Mouse (Mus musculus): ENCODE measurements at regions not wholly inside any gene's neighbourhood (a gene's known extent, or its start where the extent isn't known, plus 50 kb on each side); places are given as distances from the start of the nearest gene placed in this dataset.

DNA sequence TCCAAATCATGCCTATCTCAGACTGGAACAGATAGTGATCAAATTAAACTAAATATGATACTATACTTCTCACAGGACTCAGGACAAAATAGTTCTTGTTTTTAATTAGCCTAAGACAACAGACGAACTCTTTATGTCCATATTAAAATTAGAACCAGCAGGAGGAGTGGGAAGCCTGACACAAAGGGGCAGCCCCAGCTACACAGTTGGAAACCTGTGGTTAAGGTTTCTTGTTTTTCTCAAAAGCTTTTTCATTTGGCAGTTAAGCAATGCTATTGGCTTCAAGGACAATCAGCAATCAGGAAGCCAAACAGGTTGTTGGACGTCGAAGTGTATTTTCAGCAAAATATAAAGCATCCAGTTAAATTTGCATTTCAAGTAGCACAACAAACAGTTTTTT, 96.1 kb upstream of the Gm4737 start:
- Histone ChIP-seq H3K9ac (ENCODE audit: low read length) (no peak overlapping the region), H3K27me3 (ENCODE audit: control insufficient read depth, insufficient read depth, low read length) (no peaks in the 10 kb centered on the region), H3K9me3 (ENCODE audit: control insufficient read depth, low read length) (no peaks in the 10 kb centered on the region), H3K36me3 (ENCODE audit: control insufficient read depth, insufficient read depth, low read length) (no peaks in the 10 kb centered on the region), H3K4me2 (no peak overlapping the region), H3K4me3 (ENCODE audit: low read depth, low read length) (no peak overlapping the region), H3K4me1 (ENCODE audit: control insufficient read depth, insufficient read depth, low read length) (no peaks in the 10 kb centered on the region), H3K27ac (ENCODE audit: low read depth, low read length) (no peak overlapping the region)
- ATAC-seq (ENCODE audit: low FRiP score) (no peak), DNase-seq (ENCODE audit: low spot score, missing footprints) (no peak)
- WGBS: 72% methylated on average over 3 of the region's 3 CpGs

DNA sequence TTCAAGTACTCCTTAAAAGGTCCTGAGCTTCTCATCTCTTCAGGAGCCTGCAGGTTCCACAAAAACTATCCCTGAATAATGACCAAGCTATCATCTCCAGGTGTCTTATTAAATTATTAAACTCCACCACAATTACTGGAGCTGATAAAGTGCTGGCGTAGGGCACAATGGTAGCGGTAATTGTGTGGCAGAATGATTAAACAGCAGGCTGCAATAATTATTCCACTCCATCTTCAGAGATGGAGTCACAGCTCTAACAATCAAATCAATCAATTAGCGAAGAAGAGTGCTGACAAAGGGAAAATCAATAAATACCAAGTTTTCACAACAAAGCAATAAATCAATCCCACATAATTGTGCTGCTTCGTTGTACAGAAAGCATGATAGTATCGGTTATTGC, 90.7 kb upstream of the Gm4737 start:
- Histone ChIP-seq H3K27me3 (ENCODE audit: control insufficient read depth, insufficient read depth, low read length) (no peaks in the 10 kb centered on the region), H3K9me3 (ENCODE audit: control insufficient read depth, low read length) (no peaks in the 10 kb centered on the region), H3K4me1 (ENCODE audit: control insufficient read depth, insufficient read depth, low read length) (no peaks in the 10 kb centered on the region), H3K36me3 (ENCODE audit: control insufficient read depth, insufficient read depth, low read length) (no peaks in the 10 kb centered on the region), H3K27ac (ENCODE audit: low read depth, low read length) (no peak overlapping the region), H3K9ac (ENCODE audit: low read length) (no peak overlapping the region), H3K4me2 (no peak overlapping the region), H3K4me3 (ENCODE audit: low read depth, low read length) (no peak overlapping the region)
- no peak for ATAC-seq (ENCODE audit: low FRiP score)
- WGBS: 90% methylated on average over 5 of the region's 5 CpGs
- DNase-seq (ENCODE audit: low spot score, missing footprints): no peak

DNA sequence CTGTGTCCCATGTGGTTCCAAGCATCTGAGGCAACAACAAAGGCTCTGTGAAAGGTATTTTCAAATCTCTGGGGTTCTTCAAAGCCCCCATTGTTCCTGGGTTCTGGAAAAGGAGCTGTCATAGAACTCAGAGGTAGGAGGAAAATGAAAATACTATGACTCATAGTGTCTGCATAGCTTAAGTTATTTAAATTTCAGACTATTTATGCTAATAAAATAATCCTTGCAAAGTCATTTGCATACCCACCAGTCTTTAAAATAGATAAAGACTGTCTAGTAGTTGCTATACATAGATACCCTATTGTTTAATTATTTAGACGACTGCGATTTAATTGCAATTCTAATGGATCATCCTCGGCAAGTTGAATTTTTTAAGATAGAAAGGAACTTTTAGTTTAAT, 73.9 kb upstream of the Gm4737 start:
- Histone ChIP-seq H3K27me3 (ENCODE audit: control insufficient read depth, insufficient read depth, low read length) (no peaks in the 10 kb centered on the region), H3K4me1 (ENCODE audit: control insufficient read depth, insufficient read depth, low read length) (no peaks in the 10 kb centered on the region), H3K4me2 (no peak overlapping the region), H3K9me3 (ENCODE audit: control insufficient read depth, low read length) (no peaks in the 10 kb centered on the region), H3K4me3 (ENCODE audit: low read depth, low read length) (no peak overlapping the region), H3K27ac (ENCODE audit: low read depth, low read length) (no peak overlapping the region), H3K9ac (ENCODE audit: low read length) (no peak overlapping the region), H3K36me3 (ENCODE audit: control insufficient read depth, insufficient read depth, low read length) (no peaks in the 10 kb centered on the region)
- no peak for DNase-seq (ENCODE audit: low spot score, missing footprints)
- ATAC-seq (ENCODE audit: low FRiP score): no peak
- 90% methylated on average over 3 of the region's 3 CpGs for WGBS

DNA sequence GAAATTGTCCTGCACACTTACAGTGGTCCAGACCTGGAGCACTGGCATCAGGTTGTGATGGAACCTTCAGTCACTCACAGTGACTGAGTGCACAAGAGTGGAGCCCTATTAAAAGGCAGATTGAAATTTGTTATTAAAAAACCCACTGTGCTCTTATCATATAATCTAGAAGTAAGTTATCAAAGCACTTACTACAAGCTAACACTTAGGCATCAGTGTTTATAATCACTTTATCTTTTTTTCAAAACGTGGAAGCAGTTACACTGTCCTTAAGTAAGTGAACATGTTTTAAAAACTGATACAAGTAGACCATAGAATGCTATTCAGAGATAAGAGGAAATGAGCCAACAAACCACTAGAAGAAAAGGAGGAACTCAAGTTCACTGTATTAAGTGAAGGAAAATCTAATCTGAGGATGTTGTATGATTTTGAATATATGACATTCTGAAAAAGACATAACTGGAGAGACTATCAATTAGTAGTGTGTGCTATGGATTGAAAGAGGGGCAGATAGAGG, 68.3 kb upstream of the Gm4737 start:
- 62% methylated on average over 1 of the region's 1 CpGs for WGBS
- no peak for DNase-seq (ENCODE audit: low spot score, missing footprints)
- Histone ChIP-seq H3K4me1 (ENCODE audit: control insufficient read depth, insufficient read depth, low read length) (no peaks in the 10 kb centered on the region), H3K4me2 (no peak overlapping the region), H3K9ac (ENCODE audit: low read length) (no peak overlapping the region), H3K27me3 (ENCODE audit: control insufficient read depth, insufficient read depth, low read length) (no peaks in the 10 kb centered on the region), H3K4me3 (ENCODE audit: low read depth, low read length) (no peak overlapping the region), H3K9me3 (ENCODE audit: control insufficient read depth, low read length) (no peaks in the 10 kb centered on the region), H3K27ac (ENCODE audit: low read depth, low read length) (no peak overlapping the region), H3K36me3 (ENCODE audit: control insufficient read depth, insufficient read depth, low read length) (no peaks in the 10 kb centered on the region)
- ATAC-seq (ENCODE audit: low FRiP score): no peak

DNA sequence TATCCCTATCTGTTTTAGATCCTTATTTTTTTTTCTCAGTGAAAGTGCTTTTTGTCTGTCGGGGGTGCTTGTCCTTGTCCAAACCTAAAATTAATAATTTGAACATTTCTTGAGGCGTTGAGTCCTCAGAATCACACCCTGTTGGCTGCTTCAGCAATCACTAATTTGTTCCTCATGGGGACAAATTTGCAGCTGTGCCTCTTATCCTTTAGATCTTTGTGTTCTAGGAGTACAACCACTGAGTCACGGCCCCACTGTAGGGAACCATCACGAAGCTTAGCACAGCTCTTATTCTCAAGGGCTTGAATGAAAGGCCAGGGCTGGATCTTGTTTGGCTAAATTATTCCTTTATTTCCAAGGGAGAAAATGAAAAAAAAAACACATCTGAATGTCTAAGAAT, 57.6 kb upstream of the Gm4737 start:
- Histone ChIP-seq H3K9me3 (ENCODE audit: control insufficient read depth, low read length) (no peaks in the 10 kb centered on the region), H3K4me2 (no peak overlapping the region), H3K4me3 (ENCODE audit: low read depth, low read length) (no peak overlapping the region), H3K4me1 (ENCODE audit: control insufficient read depth, insufficient read depth, low read length) (no peaks in the 10 kb centered on the region), H3K9ac (ENCODE audit: low read length) (no peak overlapping the region), H3K27me3 (ENCODE audit: control insufficient read depth, insufficient read depth, low read length) (no peaks in the 10 kb centered on the region), H3K27ac (ENCODE audit: low read depth, low read length) (no peak overlapping the region), H3K36me3 (ENCODE audit: control insufficient read depth, insufficient read depth, low read length) (no peaks in the 10 kb centered on the region)
- DNase-seq (ENCODE audit: low spot score, missing footprints) (no peak), ATAC-seq (ENCODE audit: low FRiP score) (no peak)
- 79% methylated on average over 4 of the region's 4 CpGs for WGBS

DNA sequence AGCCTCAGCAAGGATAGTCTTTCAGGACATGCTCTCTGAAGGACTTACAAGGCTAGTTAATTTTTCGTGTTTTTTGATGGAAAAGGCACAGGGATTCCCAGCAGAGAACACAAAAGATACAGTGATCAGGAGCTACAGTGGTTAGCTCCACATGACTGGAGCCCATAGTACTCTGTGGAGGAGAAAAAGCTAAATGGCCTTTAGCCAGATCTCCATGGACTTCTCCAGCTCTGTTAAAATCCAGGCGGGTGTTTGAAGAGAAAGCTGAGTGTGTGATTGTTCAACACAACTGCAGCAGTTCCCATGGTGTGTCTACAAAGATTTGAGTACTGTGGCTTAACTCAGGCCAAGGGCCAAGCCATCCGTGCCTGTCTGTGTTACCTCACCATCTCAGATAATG, 57.0 kb upstream of the Gm4737 start:
- 78% methylated on average over 3 of the region's 3 CpGs for WGBS
- no peak for ATAC-seq (ENCODE audit: low FRiP score)
- H3K4me3 ChIP-seq (ENCODE audit: low read depth, low read length): no peak overlapping the region

DNA sequence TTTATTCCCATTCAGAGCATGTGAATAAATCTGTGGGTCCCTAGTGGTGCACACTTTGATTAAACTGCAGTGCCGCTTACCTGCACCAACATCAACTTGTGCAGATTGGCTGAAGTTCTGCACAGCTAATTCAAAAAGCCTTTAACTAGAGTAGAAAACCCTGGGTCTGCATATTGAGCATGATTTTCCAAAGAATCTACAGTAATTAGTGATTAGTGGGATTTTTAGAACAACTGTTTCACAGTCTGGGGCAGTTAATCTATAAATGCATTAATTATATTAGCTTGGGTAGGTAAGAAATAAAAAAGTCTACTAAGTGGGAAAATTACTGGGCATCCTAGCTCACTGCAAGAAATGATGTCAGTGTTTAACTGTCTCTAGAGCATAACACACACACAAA, 50.2 kb upstream of the Gm4737 start:
- no peaks in the 10 kb centered on the region for H3K27me3 ChIP-seq (ENCODE audit: control insufficient read depth, insufficient read depth, low read length)
- no peak overlapping the region for H3K4me2 ChIP-seq
- no peak overlapping the region for H3K9ac ChIP-seq (ENCODE audit: low read length)
- no peaks in the 10 kb centered on the region for H3K9me3 ChIP-seq (ENCODE audit: control insufficient read depth, low read length)
- no peaks in the 10 kb centered on the region for H3K36me3 ChIP-seq (ENCODE audit: control insufficient read depth, insufficient read depth, low read length)
- no peak for DNase-seq (ENCODE audit: low spot score, missing footprints)
- ATAC-seq (ENCODE audit: low FRiP score): no peak
- no peaks in the 10 kb centered on the region for H3K4me1 ChIP-seq (ENCODE audit: control insufficient read depth, insufficient read depth, low read length)
- 90% methylated on average over 1 of the region's 1 CpGs for WGBS
- H3K4me3 ChIP-seq (ENCODE audit: low read depth, low read length): no peak overlapping the region
- no peak overlapping the region for H3K27ac ChIP-seq (ENCODE audit: low read depth, low read length)

More for the DNA sequence above, 57.0 kb upstream of the Gm4737 start:
- Histone ChIP-seq H3K36me3 (ENCODE audit: control insufficient read depth, insufficient read depth, low read length) (no peaks in the 10 kb centered on the region), H3K27ac (ENCODE audit: low read depth, low read length) (no peak overlapping the region), H3K27me3 (ENCODE audit: control insufficient read depth, insufficient read depth, low read length) (no peaks in the 10 kb centered on the region), H3K4me1 (ENCODE audit: control insufficient read depth, insufficient read depth, low read length) (no peaks in the 10 kb centered on the region), H3K9ac (ENCODE audit: low read length) (no peak overlapping the region), H3K9me3 (ENCODE audit: control insufficient read depth, low read length) (no peaks in the 10 kb centered on the region), H3K4me2 (no peak overlapping the region)
- DNase-seq (ENCODE audit: low spot score, missing footprints): no peak

All from midbrain, embryonic 11.5 days (tissue).